Mouse (Mus musculus): ENCODE measurements around the gene Tsx.

DNA sequence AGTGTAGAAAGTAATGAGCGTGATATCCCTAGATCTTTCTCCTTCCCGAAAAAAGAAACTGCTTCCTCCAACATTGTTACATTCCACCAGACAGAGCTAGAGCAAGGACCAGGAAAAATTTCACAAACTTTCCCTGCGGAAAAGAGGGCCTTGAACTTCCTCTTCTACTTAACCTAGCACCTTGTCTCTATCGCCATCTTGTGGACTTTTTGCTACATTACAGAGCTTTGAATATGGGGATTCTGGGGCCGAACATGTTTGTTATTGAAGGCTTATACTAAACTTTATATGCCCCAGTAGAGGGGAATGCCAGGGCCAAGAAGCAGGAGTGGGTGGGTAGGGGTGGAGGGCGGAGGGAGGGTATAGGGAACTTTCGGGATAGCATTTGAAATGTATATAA lies 29.5 kb downstream of the Tsx start:
- no peak for TF ChIP-seq POLR2A (IDR thresholded peaks at IDR 0.05; ENCODE audit: extremely low read depth, insufficient read depth, low read length)
- peak; percentile 9; the same call in 1 of the 2 replicates for TF ChIP-seq CTCF (IDR thresholded peaks at IDR 0.05; ENCODE audit: extremely low read depth, insufficient read depth, low read length)

Data from cortical plate, adult 2 months (tissue).